Mouse (Mus musculus) spleen, adult 2 months (tissue): ENCODE measurements around the gene Sergef.

Source experiments
- CTCF ChIP-seq: fragments of 200-500 bp; IDR thresholded peaks from 2 replicates; pipeline ENCODE4 v1.5.1; 2011; ENCODE audit warnings: mild to moderate bottlenecking, inconsistent platforms; ENCODE audit not compliant: insufficient read depth, insufficient read length, insufficient replicate concordance; ENCODE audit errors: extremely low read depth
- POLR2A ChIP-seq: fragments of 200-500 bp; IDR thresholded peaks from 2 replicates; pipeline ENCODE4 v1.6.1; 2011; ENCODE audit warnings: low read depth, low read length, inconsistent platforms

GRCm38 (mm10) chr7:46462287-46462686, 177.3 kb downstream of the Sergef start:
- no peak for TF ChIP-seq POLR2A
- TF ChIP-seq CTCF, result no peak
